ENCODE assay signal across 8 mouse cellular contexts in the genomic region with DNA sequence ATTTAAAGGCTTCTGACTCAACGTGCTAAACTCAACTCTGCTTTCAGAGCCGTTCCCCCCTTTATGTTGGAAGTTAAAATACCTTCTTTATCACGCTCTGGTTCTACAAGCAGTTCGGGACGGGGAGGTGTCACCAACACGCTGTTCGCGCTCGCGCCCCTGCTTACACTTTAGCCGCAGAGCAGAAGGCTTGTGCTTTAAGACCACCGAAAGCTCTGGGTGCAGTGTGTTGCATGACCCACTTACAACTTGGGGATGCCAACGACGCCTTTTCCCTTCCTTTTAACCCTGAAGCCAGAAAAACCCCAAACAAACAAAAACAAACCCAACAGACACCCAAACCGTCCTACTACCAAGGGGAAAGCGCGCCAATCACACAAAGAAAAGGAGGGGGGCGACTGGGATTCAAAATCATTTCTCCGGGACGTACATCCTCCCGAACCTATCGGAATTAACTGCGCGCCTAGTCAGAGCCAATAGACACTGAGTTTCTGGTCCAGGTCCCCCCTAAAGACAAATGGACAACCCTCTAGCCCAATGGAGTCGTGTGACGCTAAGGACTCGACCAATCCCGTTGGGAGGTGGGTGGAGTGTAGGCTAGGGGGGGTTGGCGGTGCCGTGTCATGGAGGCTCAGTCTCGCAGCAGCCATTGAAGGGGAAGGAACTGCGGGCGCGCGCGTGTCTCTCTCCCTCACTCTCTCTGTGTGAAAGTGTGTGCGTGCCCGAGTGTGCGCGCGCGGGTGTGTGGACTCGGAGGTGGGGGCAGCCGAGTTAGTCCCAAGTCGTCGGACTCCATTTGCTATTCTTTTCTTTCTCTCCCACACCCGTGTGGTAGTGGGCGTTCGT. TPM values are rescaled to one million over a fixed set of nuclear protein-coding genes. Genes with fewer than 3 reads are reported as not detected.
DNase-seq lines count a peak whose midpoint lies in the region; ATAC-seq and TF ChIP-seq lines count a peak whose summit lies in the region.

A gene (plus strand): TSS at position 589 of the 846 bp plus-strand sequence.

- under 1% methylated on average over 47 of the region's 49 CpGs for WGBS in forebrain, embryonic 12.5 days
- WGBS in heart, postnatal 0 days, result under 1% methylated on average over 49 of the region's 49 CpGs
- WGBS in large intestine, adult 2 months, result under 1% methylated on average over 49 of the region's 49 CpGs
- under 1% methylated on average over 49 of the region's 49 CpGs for WGBS in liver, postnatal 0 days (ENCODE audit: insufficient replicate concordance)
- 0% methylated on average over 49 of the region's 49 CpGs for WGBS in neural tube, embryonic 14.5 days

- no peak for TF ChIP-seq CTCF in E14TG2a.4 (conservative IDR thresholded peaks at IDR 0.05; ENCODE audit: low read length)
- no peak for TF ChIP-seq CTCF in heart, postnatal 0 days (IDR thresholded peaks at IDR 0.05; ENCODE audit: low read depth)
- no peak for TF ChIP-seq CTCF in liver, postnatal 0 days (IDR thresholded peaks at IDR 0.05; ENCODE audit: low read depth)

- H3K27me3 ChIP-seq in E14TG2a.4 (ENCODE audit: insufficient read depth, low read length), result no peaks in the 10 kb centered on the region
- no peaks in the 10 kb centered on the region for H3K27me3 ChIP-seq in forebrain, embryonic 12.5 days
- H3K27me3 ChIP-seq in heart, postnatal 0 days (ENCODE audit: control insufficient read depth, insufficient read depth, low read length), result no peaks in the 10 kb centered on the region
- H3K27me3 ChIP-seq in liver, postnatal 0 days (ENCODE audit: insufficient read depth, low read length), result no peaks in the 10 kb centered on the region
- peaks cover 2% of the 10 kb centered on the region; the same call in 1 of the 2 replicates for H3K27me3 ChIP-seq in neural tube, embryonic 14.5 days (ENCODE audit: control insufficient read depth, insufficient read depth, low read length)

- ATAC-seq in forebrain, embryonic 12.5 days (ENCODE audit: low FRiP score), result peak; percentile 100
- ATAC-seq in heart, postnatal 0 days (ENCODE audit: insufficient read depth, low read depth), result peak; percentile 99
- peak; percentile 99 for ATAC-seq in liver, postnatal 0 days
- ATAC-seq in neural tube, embryonic 14.5 days (ENCODE audit: low read depth), result peak; percentile 100

- peak; percentile 99 for DNase-seq in c-Kit-positive CD71-positive TER-119-positive erythroid progenitor cells, embryonic 14.5 days (ENCODE audit: low spot score)
- DNase-seq in heart, postnatal 0 days (ENCODE audit: low spot score), result peak; percentile 99
- peak; percentile 100 for DNase-seq in large intestine, adult 2 months (ENCODE audit: low read depth, low spot score)
- peak; percentile 97 for DNase-seq in liver, postnatal 0 days
- peak; percentile 96 for DNase-seq in testis, postnatal 10 days (ENCODE audit: low spot score)

- peak within 1 kb of the TSS; percentile 69 for H3K4me2 ChIP-seq in forebrain, embryonic 12.5 days
- peak within 1 kb of the TSS; percentile 79 for H3K4me2 ChIP-seq in heart, postnatal 0 days (ENCODE audit: low read depth, low read length)
- peak within 1 kb of the TSS; percentile 89 for H3K4me2 ChIP-seq in liver, postnatal 0 days (ENCODE audit: low read depth, low read length)
- H3K4me2 ChIP-seq in neural tube, embryonic 14.5 days (ENCODE audit: low read depth, low read length), result peak within 1 kb of the TSS; percentile 67

- H3K9ac ChIP-seq in forebrain, embryonic 12.5 days, result peak within 1 kb of the TSS; percentile 98
- peak within 1 kb of the TSS; percentile 97 for H3K9ac ChIP-seq in heart, postnatal 0 days (replicated peaks; ENCODE audit: low read depth, low read length)
- H3K9ac ChIP-seq in liver, postnatal 0 days (replicated peaks), result peak within 1 kb of the TSS; percentile 97
- peak within 1 kb of the TSS; percentile 77 for H3K9ac ChIP-seq in neural tube, embryonic 14.5 days (replicated peaks; ENCODE audit: low read depth, low read length)

- TF ChIP-seq EP300 in heart, postnatal 0 days (IDR thresholded peaks at IDR 0.05; ENCODE audit: low read depth), result peak; percentile 97
- TF ChIP-seq EP300 in liver, postnatal 0 days (IDR thresholded peaks at IDR 0.05; ENCODE audit: low read depth), result peak; percentile 85; the same call in 1 of the 2 replicates

- H3K4me3 ChIP-seq in E14TG2a.4 (replicated peaks; ENCODE audit: low read length), result peak within 1 kb of the TSS; percentile 93
- H3K4me3 ChIP-seq in forebrain, embryonic 12.5 days (replicated peaks), result peak within 1 kb of the TSS; percentile 85
- H3K4me3 ChIP-seq in heart, postnatal 0 days (ENCODE audit: low read depth, low read length), result peak within 1 kb of the TSS; percentile 74
- peak within 1 kb of the TSS; percentile 88 for H3K4me3 ChIP-seq in liver, postnatal 0 days (ENCODE audit: low read depth, low read length)
- peak within 1 kb of the TSS; percentile 85 for H3K4me3 ChIP-seq in neural tube, embryonic 14.5 days (ENCODE audit: low read depth, low read length)

- no peaks in the 10 kb centered on the region for H3K9me3 ChIP-seq in E14TG2a.4 (ENCODE audit: low read length)
- no peaks in the 10 kb centered on the region for H3K9me3 ChIP-seq in forebrain, embryonic 12.5 days
- H3K9me3 ChIP-seq in heart, postnatal 0 days (replicated peaks; ENCODE audit: control insufficient read depth, low read length), result no peaks in the 10 kb centered on the region
- H3K9me3 ChIP-seq in liver, postnatal 0 days (ENCODE audit: low read length), result no peaks in the 10 kb centered on the region
- H3K9me3 ChIP-seq in neural tube, embryonic 14.5 days (ENCODE audit: control insufficient read depth, low read length), result no peaks in the 10 kb centered on the region

- H3K4me1 ChIP-seq in E14TG2a.4 (replicated peaks; ENCODE audit: low read depth, low read length), result peaks cover 44% of the 10 kb centered on the region
- H3K4me1 ChIP-seq in forebrain, embryonic 12.5 days, result peaks cover 24% of the 10 kb centered on the region
- H3K4me1 ChIP-seq in heart, postnatal 0 days (ENCODE audit: control insufficient read depth, insufficient read depth), result peaks cover 6% of the 10 kb centered on the region; the same call in 1 of the 2 replicates
- peaks cover 17% of the 10 kb centered on the region for H3K4me1 ChIP-seq in liver, postnatal 0 days (ENCODE audit: insufficient read depth)
- no peaks in the 10 kb centered on the region for H3K4me1 ChIP-seq in neural tube, embryonic 14.5 days (ENCODE audit: control insufficient read depth, insufficient read depth, low read length)

- peaks cover 22% of the 10 kb centered on the region for H3K36me3 ChIP-seq in E14TG2a.4 (ENCODE audit: insufficient read depth, low read length)
- H3K36me3 ChIP-seq in forebrain, embryonic 12.5 days (replicated peaks), result peaks cover 8% of the 10 kb centered on the region
- 0 out of 2 replicates have a peak, but pooled peaks cover 7% of the 10 kb centered on the region for H3K36me3 ChIP-seq in heart, postnatal 0 days (replicated peaks; ENCODE audit: control insufficient read depth, insufficient read depth, low read length)
- H3K36me3 ChIP-seq in liver, postnatal 0 days (replicated peaks; ENCODE audit: insufficient read depth, low read length), result peaks cover 8% of the 10 kb centered on the region
- H3K36me3 ChIP-seq in neural tube, embryonic 14.5 days (ENCODE audit: control insufficient read depth, insufficient read depth, low read length), result 0 out of 2 replicates have a peak, but pooled peaks cover under 1% of the 10 kb centered on the region

- H3K27ac ChIP-seq in forebrain, embryonic 12.5 days, result peak within 1 kb of the TSS; percentile 91
- H3K27ac ChIP-seq in heart, postnatal 0 days (ENCODE audit: low read depth), result peak within 1 kb of the TSS; percentile 94
- peak within 1 kb of the TSS; percentile 85 for H3K27ac ChIP-seq in liver, postnatal 0 days (ENCODE audit: low read depth)
- H3K27ac ChIP-seq in neural tube, embryonic 14.5 days (ENCODE audit: low read depth, low read length), result peak within 1 kb of the TSS; percentile 72

RNA-seq across cellular contexts. Expression of the gene that starts here (rescaled TPM):
- 405 and 446 TPM in 2 replicates for polyA plus RNA-seq in forebrain, embryonic 12.5 days (2016; fragmentation: Nextera tagmentation; extraction: Ambion mirVana)
- 25.9 and 33.5 TPM in 2 replicates for total RNA-seq in heart, postnatal 0 days (2014; rRNA removed; ENCODE audit: low replicate concordance)
- 105 and 118 TPM in 2 replicates for polyA plus RNA-seq in heart, postnatal 0 days (2015; fragmentation: Nextera tagmentation; extraction: Ambion mirVana)
- polyA plus RNA-seq in large intestine, adult 2 months (2012; rRNA removed), result 13.8 and 18.8 TPM in 2 replicates
- polyA plus RNA-seq in liver, postnatal 0 days (2015; fragmentation: Nextera tagmentation; extraction: Ambion mirVana), result 92.0 and 98.4 TPM in 2 replicates
- polyA plus RNA-seq in neural tube, embryonic 14.5 days (2014; fragmentation: Nextera tagmentation; extraction: Ambion mirVana), result 36.5 and 55.8 TPM in 2 replicates

Comparison
In these comparisons a context has a peak if more than half of its experiments do, and no peak if none do; other contexts are left out.
1. Peak in every context shown above with its lines: DNase-seq, ATAC-seq, H3K4me3 ChIP-seq and H3K27ac ChIP-seq.